Comparison of ENCODE assay signal across 8 mouse cellular contexts in genomic region chr2:118547541-118548016, GRCm38 (mm10). TPM values are rescaled to one million over a fixed set of nuclear protein-coding genes. Genes with fewer than 3 reads are reported as not detected.
DNase-seq lines count a peak whose midpoint lies in the region; ATAC-seq lines count a peak whose summit lies in the region.

No protein-coding gene starts in this region.

- DNase-seq in urinary bladder, postnatal 14 days (ENCODE audit: low spot score): peak; percentile 83
- no peak for DNase-seq in urinary bladder, adult 2 months (ENCODE audit: low spot score)
- DNase-seq in forebrain, embryonic 14.5 days (ENCODE audit: low spot score): no peak
- DNase-seq in induced T-regulatory cell, adult 2 months (ENCODE audit: low read depth): peak; percentile 34
- DNase-seq in right cerebral cortex, postnatal 14 days: no peak
- DNase-seq in ovary, postnatal 10 days (ENCODE audit: low spot score): no peak

- H3K27me3 ChIP-seq in forebrain, embryonic 14.5 days (replicated peaks; ENCODE audit: control insufficient read depth, insufficient read depth, low read length): 0 out of 2 replicates have a peak, but pooled peaks cover 4% of the 10 kb centered on the region
- peaks cover 53% of the 10 kb centered on the region for H3K27me3 ChIP-seq in liver, embryonic 15.5 days

- 15% methylated on average over 9 of the region's 9 CpGs for WGBS in forebrain, embryonic 14.5 days
- 10% methylated on average over 9 of the region's 9 CpGs for WGBS in liver, embryonic 15.5 days (ENCODE audit: insufficient replicate concordance)

- no peak overlapping the region for H3K4me3 ChIP-seq in forebrain, embryonic 14.5 days (ENCODE audit: low read depth, low read length)
- H3K4me3 ChIP-seq in liver, embryonic 15.5 days (replicated peaks): peak overlapping the region; percentile 65; the same call in 1 of the 2 replicates

- H3K36me3 ChIP-seq in forebrain, embryonic 14.5 days (ENCODE audit: control insufficient read depth, insufficient read depth, low read length): no peaks in the 10 kb centered on the region
- H3K36me3 ChIP-seq in liver, embryonic 15.5 days (replicated peaks): no peaks in the 10 kb centered on the region

- no peak for ATAC-seq in forebrain, embryonic 14.5 days
- peak; percentile 24; the same call in 1 of the 2 replicates for ATAC-seq in liver, embryonic 15.5 days (ENCODE audit: insufficient read depth)
- ATAC-seq in neutrophil, adult 5-6 weeks (ENCODE audit: extremely low read depth, insufficient number of reproducible peaks, low FRiP score, poor library complexity, severe bottlenecking): peak; percentile 28; the same call in 1 of the 2 replicates

- H3K9ac ChIP-seq in forebrain, embryonic 14.5 days (ENCODE audit: low read length): no peak overlapping the region
- no peak overlapping the region for H3K9ac ChIP-seq in liver, embryonic 15.5 days

- no peaks in the 10 kb centered on the region for H3K9me3 ChIP-seq in forebrain, embryonic 14.5 days (replicated peaks; ENCODE audit: control insufficient read depth, low read length)
- H3K9me3 ChIP-seq in liver, embryonic 15.5 days (replicated peaks): no peaks in the 10 kb centered on the region

- H3K27ac ChIP-seq in forebrain, embryonic 14.5 days (ENCODE audit: low read depth, low read length): no peak overlapping the region
- peak overlapping the region; percentile 51 for H3K27ac ChIP-seq in liver, embryonic 15.5 days (replicated peaks)

- H3K4me2 ChIP-seq in forebrain, embryonic 14.5 days (ENCODE audit: low read length): peak overlapping the region; percentile 88; the same call in 1 of the 2 replicates
- H3K4me2 ChIP-seq in liver, embryonic 15.5 days: peak overlapping the region; percentile 73

- H3K4me1 ChIP-seq in forebrain, embryonic 14.5 days (ENCODE audit: control insufficient read depth, insufficient read depth, low read length): peaks cover 31% of the 10 kb centered on the region
- H3K4me1 ChIP-seq in liver, embryonic 15.5 days (replicated peaks): peaks cover 66% of the 10 kb centered on the region

RNA-seq across cellular contexts. Expression of gene Bmf, which starts 1.9 kb away (rescaled TPM):
- 11.7 and 14.1 TPM in 2 replicates for polyA plus RNA-seq in urinary bladder, adult 2 months (2012; rRNA removed)
- polyA plus RNA-seq in forebrain, embryonic 14.5 days (2014; fragmentation: Nextera tagmentation; extraction: Ambion mirVana): 2.8 and 3.0 TPM in 2 replicates
- 0.30 and 0.39 TPM in 2 replicates for polyA plus RNA-seq in liver, embryonic 15.5 days (2015; fragmentation: Nextera tagmentation; extraction: Ambion mirVana)
- total RNA-seq in neutrophil, adult 5-6 weeks (2017): 34.7 and 35.5 TPM in 2 replicates

RNA-seq across cellular contexts. Expression of gene Bub1b, which starts 50.4 kb away (rescaled TPM):
- polyA plus RNA-seq in urinary bladder, adult 2 months (2012; rRNA removed): 2.4 and 2.8 TPM in 2 replicates
- 40.9 and 47.5 TPM in 2 replicates for polyA plus RNA-seq in forebrain, embryonic 14.5 days (2014; fragmentation: Nextera tagmentation; extraction: Ambion mirVana)
- polyA plus RNA-seq in liver, embryonic 15.5 days (2015; fragmentation: Nextera tagmentation; extraction: Ambion mirVana): 43.6 and 47.1 TPM in 2 replicates
- 3.8 and 5.0 TPM in 2 replicates for total RNA-seq in neutrophil, adult 5-6 weeks (2017)

Comparison
In these comparisons a context has a peak if more than half of its experiments do, and no peak if none do; other contexts are left out.
1. DNase-seq: peak in urinary bladder, postnatal 14 days (single experiment) and induced T-regulatory cell, adult 2 months (single experiment); none in urinary bladder, adult 2 months (single experiment), forebrain, embryonic 14.5 days (single experiment), right cerebral cortex, postnatal 14 days (single experiment) and ovary, postnatal 10 days (single experiment).
2. RNA of gene Bub1b, which starts 50.4 kb away (polyA plus RNA-seq): 40.9 to 47.5 TPM in forebrain, embryonic 14.5 days and 43.6 to 47.1 TPM in liver, embryonic 15.5 days; 2.4 to 2.8 TPM in urinary bladder, adult 2 months; every median in the first group is over 10 times any median in the second.